Mouse (Mus musculus) left cerebral cortex, adult 2 months (tissue): ENCODE results near the gene Rbms1. TPM values are rescaled to one million over a fixed set of nuclear protein-coding genes. Genes with fewer than 3 reads are reported as not detected.
A peak's percentile ranks its signal among the peaks of the same experiment; 100 is the strongest.

Experiments
- DNase-seq, 2 experiments: peaks; one replicate each; pipeline ENCODE4 v3.0.0; 2021 to 2022; ENCODE audit warnings: low spot score in 2 of 2, mixed read lengths in 1 of 2; ENCODE audit errors: extremely low spot score in 1 of 2
- H3K27ac ChIP-seq: fragments of 200-600 bp; 2 replicates; pipeline ENCODE4 v1.8.1; 2022
- H3K4me3 ChIP-seq: fragments of 200-600 bp; 2 replicates; pipeline ENCODE4 v1.8.1; 2022
- CTCF ChIP-seq: fragments of 200-600 bp; IDR thresholded peaks from 2 replicates; pipeline ENCODE4 v1.8.1; 2022; ENCODE audit warnings: antibody characterized with exemption, mild to moderate bottlenecking, moderate library complexity
- intact Hi-C: fragments of 180-260 bp; cut with DNase I; formaldehyde crosslinking; loops from one replicate; pipeline ENCODE4 v1.15.1; 2025
- total RNA-seq, 2 experiments: library from RNA; stranded (reverse); gene quantifications; 2 replicates each; pipeline ENCODE4 v1.2.3; 2021

Gene Rbms1
- total RNA-seq, 2 experiments from 2014 or later = 19.4 to 20.2 TPM

- H3K4me3 ChIP-seq = no peak overlapping the region
Observed at GRCm38 (mm10) chr2:60773592-60773991, 189.4 kb downstream of the Rbms1 start.

GRCm38 (mm10) chr2:60766420-60766819 is 196.6 kb downstream of the Rbms1 start:
- no peak for TF ChIP-seq CTCF
- DNase-seq = no peak
- H3K27ac ChIP-seq = no peak overlapping the region
- intact Hi-C loops = no loop called here
- H3K4me3 ChIP-seq = no peak overlapping the region

More at GRCm38 (mm10) chr2:60773592-60773991, 189.4 kb downstream of the Rbms1 start:
- no peak for DNase-seq
- H3K27ac ChIP-seq = no peak overlapping the region
- intact Hi-C loops = no loop called here
- no peak for TF ChIP-seq CTCF

GRCm38 (mm10) chr2:60756218-60756617 is 206.8 kb downstream of the Rbms1 start:
- DNase-seq = no peak
- intact Hi-C loops = no loop called here
- no peak for TF ChIP-seq CTCF
- Histone ChIP-seq H3K27ac (no peak overlapping the region), H3K4me3 (no peak overlapping the region)

- H3K4me3 ChIP-seq = no peak overlapping the region
- H3K27ac ChIP-seq = no peak overlapping the region
- TF ChIP-seq CTCF = no peak
- no peak for DNase-seq
- intact Hi-C loops = no loop called here
Observed at GRCm38 (mm10) chr2:60755101-60755500, 207.9 kb downstream of the Rbms1 start.

GRCm38 (mm10) chr2:60751274-60751673 is 211.7 kb downstream of the Rbms1 start:
- no peak overlapping the region for H3K4me3 ChIP-seq
- intact Hi-C loops = no loop called here
- no peak for DNase-seq
- H3K27ac ChIP-seq = no peak overlapping the region
- TF ChIP-seq CTCF = no peak

- no peak for TF ChIP-seq CTCF
- intact Hi-C loops = no loop called here
- no peak overlapping the region for H3K4me3 ChIP-seq
- no peak for DNase-seq
- H3K27ac ChIP-seq = no peak overlapping the region
Observed at GRCm38 (mm10) chr2:60750591-60750990, 212.4 kb downstream of the Rbms1 start.

GRCm38 (mm10) chr2:60748585-60748984 is 214.4 kb downstream of the Rbms1 start:
- H3K27ac ChIP-seq = no peak overlapping the region
- no peak overlapping the region for H3K4me3 ChIP-seq
- intact Hi-C loops = no loop called here
- peak; percentile 42 for TF ChIP-seq CTCF
- DNase-seq = no peak

GRCm38 (mm10) chr2:60747590-60747989 is 215.4 kb downstream of the Rbms1 start:
- no peak overlapping the region for H3K4me3 ChIP-seq
- no peak for DNase-seq
- TF ChIP-seq CTCF = peak; percentile 4; the same call in 1 of the 2 replicates
- H3K27ac ChIP-seq = no peak overlapping the region
- intact Hi-C loops = no loop called here

GRCm38 (mm10) chr2:60744674-60745073 is 218.3 kb downstream of the Rbms1 start:
- intact Hi-C loops = no loop called here
- H3K27ac ChIP-seq = no peak overlapping the region
- DNase-seq = no peak
- H3K4me3 ChIP-seq = no peak overlapping the region
- TF ChIP-seq CTCF = no peak

- no peak overlapping the region for H3K4me3 ChIP-seq
- intact Hi-C loops = no loop called here
- no peak overlapping the region for H3K27ac ChIP-seq
- no peak for DNase-seq
- no peak for TF ChIP-seq CTCF
Observed at GRCm38 (mm10) chr2:60739389-60740137, 223.4 kb downstream of the Rbms1 start.

- intact Hi-C loops = no loop called here
- Histone ChIP-seq H3K27ac (no peak overlapping the region), H3K4me3 (no peak overlapping the region)
- no peak for DNase-seq
- peak; percentile 29 for TF ChIP-seq CTCF
Observed at GRCm38 (mm10) chr2:60730929-60731328, 232.1 kb downstream of the Rbms1 start.

GRCm38 (mm10) chr2:60730024-60730423 is 233.0 kb downstream of the Rbms1 start:
- DNase-seq = no peak
- no peak for TF ChIP-seq CTCF
- Histone ChIP-seq H3K4me3 (no peak overlapping the region), H3K27ac (no peak overlapping the region)
- intact Hi-C loops = no loop called here

- H3K4me3 ChIP-seq = no peak overlapping the region
- no peak for TF ChIP-seq CTCF
- intact Hi-C loops = no loop called here
- no peak for DNase-seq
- no peak overlapping the region for H3K27ac ChIP-seq
Observed at GRCm38 (mm10) chr2:60728902-60729585, 233.9 kb downstream of the Rbms1 start.
